Mouse (Mus musculus) erythroblast, embryonic 14.5 days (primary cell): ENCODE measurements around the gene Dazap1. TPM values are rescaled to one million over a fixed set of nuclear protein-coding genes. Genes with fewer than 3 reads are reported as not detected.
A peak's percentile ranks its signal among the peaks of the same experiment; 100 is the strongest.

Experiments
- H3K27me3 ChIP-seq: 2 replicates; pipeline ENCODE4 v1.6.1; 2012; ENCODE audit warnings: inconsistent platforms; ENCODE audit not compliant: control insufficient read depth
- H3K36me3 ChIP-seq: 2 replicates; pipeline ENCODE4 v1.6.1; 2012; ENCODE audit warnings: mild to moderate bottlenecking, inconsistent platforms; ENCODE audit not compliant: control insufficient read depth
- H3K4me1 ChIP-seq: 2 replicates; pipeline ENCODE4 v1.6.1; 2012; ENCODE audit warnings: inconsistent platforms; ENCODE audit not compliant: control insufficient read depth
- H3K4me3 ChIP-seq: replicated peaks from 2 replicates; pipeline ENCODE3; 2012; ENCODE audit warnings: moderate library complexity, mild to moderate bottlenecking, inconsistent platforms
- H3K9me3 ChIP-seq: 2 replicates; pipeline ENCODE4 v1.6.1; 2012; ENCODE audit warnings: low read length, inconsistent platforms, mixed read lengths; ENCODE audit not compliant: control insufficient read depth
- GATA1 ChIP-seq: IDR thresholded peaks from 2 replicates; pipeline ENCODE4 v1.6.1; 2012; ENCODE audit warnings: low read length, inconsistent platforms, mixed read lengths
- TAL1 ChIP-seq: IDR thresholded peaks from 3 replicates; pipeline ENCODE4 v1.6.1; 2012; ENCODE audit warnings: low read length, inconsistent platforms, mixed read lengths
- polyA plus RNA-seq: library from polyadenylated mRNA; stranded (reverse); fragments of >175 nt; gene quantifications from 2 replicates; pipeline ENCODE4 v1.2.3, GENCODE M21; 2012

Gene Dazap1
- polyA plus RNA-seq, 1 experiment, result 84.5 TPM

GRCm38 (mm10) chr10:80300672-80301181 lies 39.4 kb downstream of the Dazap1 start:
- peaks cover 8% of the 10 kb centered on the region for H3K9me3 ChIP-seq
- peaks cover 33% of the 10 kb centered on the region for H3K4me1 ChIP-seq
- H3K4me3 ChIP-seq, result no peak overlapping the region
- TF ChIP-seq TAL1, result no peak
- no peak for TF ChIP-seq GATA1
- no peaks in the 10 kb centered on the region for H3K36me3 ChIP-seq
- peaks cover 98% of the 10 kb centered on the region for H3K27me3 ChIP-seq

GRCm38 (mm10) chr10:80301256-80302081 lies 40.2 kb downstream of the Dazap1 start:
- no peak overlapping the region for H3K4me3 ChIP-seq
- no peaks in the 10 kb centered on the region for H3K36me3 ChIP-seq
- peaks cover 99% of the 10 kb centered on the region for H3K27me3 ChIP-seq
- TF ChIP-seq TAL1, result no peak
- no peak for TF ChIP-seq GATA1
- H3K4me1 ChIP-seq, result peaks cover 27% of the 10 kb centered on the region
- H3K9me3 ChIP-seq, result peaks cover 8% of the 10 kb centered on the region

GRCm38 (mm10) chr10:80302082-80302355 lies 40.7 kb downstream of the Dazap1 start:
- H3K4me1 ChIP-seq, result peaks cover 21% of the 10 kb centered on the region
- H3K9me3 ChIP-seq, result peaks cover 8% of the 10 kb centered on the region
- peaks cover 99% of the 10 kb centered on the region for H3K27me3 ChIP-seq
- no peaks in the 10 kb centered on the region for H3K36me3 ChIP-seq
- TF ChIP-seq GATA1 (no peak), TAL1 (no peak)
- no peak overlapping the region for H3K4me3 ChIP-seq

- Histone ChIP-seq H3K36me3 (no peaks in the 10 kb centered on the region), H3K27me3 (peaks cover 99% of the 10 kb centered on the region), H3K4me3 (no peak overlapping the region), H3K9me3 (peaks cover 8% of the 10 kb centered on the region), H3K4me1 (peaks cover 16% of the 10 kb centered on the region)
- TF ChIP-seq TAL1, result no peak
- no peak for TF ChIP-seq GATA1
These were observed 41.2 kb downstream of the Dazap1 start for GRCm38 (mm10) chr10:80302471-80302881.

- Histone ChIP-seq H3K4me1 (peaks cover 13% of the 10 kb centered on the region), H3K9me3 (peaks cover 8% of the 10 kb centered on the region), H3K4me3 (peak overlapping the region; percentile 29), H3K27me3 (peaks cover 94% of the 10 kb centered on the region), H3K36me3 (no peaks in the 10 kb centered on the region)
- no peak for TF ChIP-seq GATA1
- TF ChIP-seq TAL1, result no peak
These were observed 43.2 kb downstream of the Dazap1 start for GRCm38 (mm10) chr10:80304458-80304857.

GRCm38 (mm10) chr10:80304862-80305261 lies 43.6 kb downstream of the Dazap1 start:
- TF ChIP-seq TAL1, result no peak
- TF ChIP-seq GATA1, result no peak
- Histone ChIP-seq H3K4me1 (peaks cover 13% of the 10 kb centered on the region), H3K4me3 (peak overlapping the region; percentile 29)

GRCm38 (mm10) chr10:80311560-80311959 lies 50.3 kb downstream of the Dazap1 start:
- Histone ChIP-seq H3K36me3 (no peaks in the 10 kb centered on the region), H3K27me3 (peaks cover 91% of the 10 kb centered on the region), H3K4me3 (no peak overlapping the region), H3K4me1 (peaks cover 24% of the 10 kb centered on the region), H3K9me3 (peaks cover 27% of the 10 kb centered on the region)
- TF ChIP-seq GATA1 (no peak), TAL1 (no peak)

More at GRCm38 (mm10) chr10:80304862-80305261, 43.6 kb downstream of the Dazap1 start:
- Histone ChIP-seq H3K27me3 (peaks cover 91% of the 10 kb centered on the region), H3K36me3 (no peaks in the 10 kb centered on the region), H3K9me3 (peaks cover 8% of the 10 kb centered on the region)

- Histone ChIP-seq H3K9me3 (peaks cover 27% of the 10 kb centered on the region), H3K36me3 (peaks cover 12% of the 10 kb centered on the region), H3K4me3 (no peak overlapping the region), H3K27me3 (peaks cover 84% of the 10 kb centered on the region), H3K4me1 (peaks cover 37% of the 10 kb centered on the region)
- TF ChIP-seq GATA1 (no peak), TAL1 (no peak)
These were observed 51.6 kb downstream of the Dazap1 start for GRCm38 (mm10) chr10:80312586-80313504.

- Histone ChIP-seq H3K9me3 (peaks cover 27% of the 10 kb centered on the region), H3K36me3 (peaks cover 21% of the 10 kb centered on the region), H3K27me3 (peaks cover 80% of the 10 kb centered on the region), H3K4me1 (peaks cover 46% of the 10 kb centered on the region), H3K4me3 (no peak overlapping the region)
- TF ChIP-seq GATA1, result no peak
- no peak for TF ChIP-seq TAL1
These were observed 52.4 kb downstream of the Dazap1 start for GRCm38 (mm10) chr10:80313627-80314201.
